Mouse (Mus musculus): ENCODE data around the gene Haus7. TPM values are rescaled to one million over a fixed set of nuclear protein-coding genes. Genes with fewer than 3 reads are reported as not detected.

The Haus7 gene
- polyA plus RNA-seq (2014; fragmentation: Illumina TruSeq; extraction: RNeasy Lipid Tissue Mini Kit (QIAGEN cat#74804); ENCODE audit: low read depth, low replicate concordance): 20.2 TPM

DNA sequence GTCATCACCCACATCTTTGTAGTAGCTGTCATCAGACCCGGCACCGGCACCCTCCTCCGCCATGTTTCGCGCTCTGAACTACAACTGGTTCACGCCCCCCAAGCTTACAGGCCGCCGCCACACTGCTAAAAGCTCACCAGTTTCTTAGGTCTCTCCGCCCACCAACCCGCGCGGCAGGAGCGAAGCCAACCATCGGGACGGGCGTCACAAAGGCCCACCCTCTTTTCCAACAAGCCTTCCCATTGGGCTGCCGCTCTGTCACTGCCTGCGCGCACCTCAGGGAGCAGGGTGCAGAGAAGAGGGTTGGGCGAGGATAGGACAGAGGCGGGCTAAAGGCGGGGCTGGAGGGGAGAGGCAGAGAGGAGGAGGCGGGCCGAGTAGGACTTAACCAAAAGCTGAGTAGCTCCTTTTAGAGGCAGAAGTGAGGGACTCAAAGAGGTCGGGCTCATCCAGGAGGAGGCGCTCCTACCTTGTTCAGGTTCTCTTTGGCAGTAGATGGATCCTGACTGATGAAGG, at the start of gene Haus7:
Gene Haus7 (minus strand): TSS at position 168 of the 516 bp plus-strand sequence.

DNA sequence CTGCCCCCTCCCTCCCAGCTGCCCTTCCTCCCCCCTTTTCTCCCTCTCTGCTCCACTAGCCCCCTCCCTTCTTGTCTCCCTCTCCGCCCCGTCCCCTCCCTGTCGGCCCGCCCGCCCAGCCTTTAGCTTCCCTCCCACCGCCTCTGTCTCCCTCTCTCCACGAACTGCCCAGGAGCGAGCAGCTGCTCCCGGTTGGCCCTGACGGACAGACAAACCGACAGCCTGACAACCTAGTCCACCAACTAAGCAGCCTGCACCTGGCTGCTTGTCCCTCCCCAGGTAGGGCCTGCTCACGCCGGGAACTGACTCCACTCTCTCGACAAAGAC, 24.6 kb upstream of the Haus7 start, which contains the start of gene Bgn:
Gene Bgn (plus strand): TSS at position 119 of the 327 bp plus-strand sequence.

DNA sequence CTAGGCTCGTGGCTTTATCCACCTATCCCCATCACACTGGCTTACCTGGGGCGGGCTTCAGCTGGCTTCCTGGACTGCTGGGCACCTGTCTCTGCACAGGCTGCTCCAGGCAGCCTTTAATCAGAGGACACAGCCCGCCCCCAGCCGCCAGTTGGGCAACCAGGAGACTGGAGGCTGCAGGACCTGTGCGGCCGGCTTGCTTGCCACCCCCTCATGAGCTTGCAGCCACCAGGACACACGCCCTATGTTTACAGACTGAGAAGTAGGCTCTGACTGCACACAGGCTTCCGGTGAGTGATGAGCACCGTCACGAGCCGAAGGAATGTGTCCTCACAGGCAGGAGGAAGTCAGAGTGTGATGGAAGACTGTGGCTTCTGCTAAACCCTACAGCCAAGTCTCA, 23.6 kb downstream of the Haus7 start, which contains the start of gene Trex2:
Gene Trex2 (minus strand): TSS at position 93 of the 400 bp plus-strand sequence.

DNA sequence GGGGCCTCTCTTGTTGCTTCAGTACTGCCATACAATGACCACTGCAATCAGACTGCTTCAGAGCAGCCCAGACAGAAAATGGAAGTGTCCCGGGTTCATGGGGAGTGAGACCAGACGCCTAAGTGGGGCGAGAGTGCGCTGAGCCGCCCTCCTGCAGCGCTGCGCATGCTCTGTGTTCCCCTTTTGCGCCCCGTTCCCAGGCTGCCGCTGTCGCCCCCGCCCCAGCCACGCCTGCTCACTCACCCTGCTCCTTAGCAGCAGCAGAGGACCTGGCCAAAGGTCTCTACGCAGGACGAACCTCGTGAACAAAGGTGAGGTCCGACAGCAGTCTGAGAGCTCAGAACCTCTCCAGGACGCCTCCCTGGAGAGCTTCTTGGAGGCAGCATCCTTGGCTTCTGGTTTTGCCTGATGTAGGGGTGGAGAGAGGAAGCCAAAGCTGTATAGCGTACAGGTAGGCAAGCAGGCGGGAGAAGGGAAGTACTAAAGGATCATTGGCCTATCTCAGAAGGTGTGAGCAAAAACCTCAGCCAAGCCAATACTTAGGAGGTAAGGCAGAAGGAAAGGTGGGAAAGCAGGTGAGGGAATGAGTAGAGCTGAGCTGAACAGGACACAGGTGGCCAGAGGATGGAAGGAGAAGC, 47.8 kb downstream of the Haus7 start, which contains the start of gene Zfp92:
Gene Zfp92 (plus strand): TSS at position 217 of the 638 bp plus-strand sequence.

DNA sequence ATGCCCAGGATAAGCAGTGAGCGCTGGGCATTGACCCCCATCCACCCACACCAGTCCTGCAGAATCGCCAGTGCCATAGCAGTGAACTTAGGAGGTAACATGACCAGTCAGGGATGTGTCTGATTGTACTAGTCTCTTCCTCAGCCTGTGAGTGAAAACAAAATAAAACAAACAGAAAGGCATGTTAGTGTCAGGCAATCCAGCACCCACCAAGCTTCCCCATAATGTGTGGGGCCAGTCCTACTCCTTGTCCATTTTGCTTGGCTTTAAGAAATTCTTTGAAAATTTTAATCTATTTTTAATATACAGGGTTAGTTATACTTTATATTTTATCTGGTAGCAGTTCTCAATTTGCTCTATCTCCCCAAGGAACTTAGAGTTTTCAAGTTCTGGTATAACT, 60.2 kb downstream of the Haus7 start, which contains the start of gene Gm18336:
Gene Gm18336 (minus strand): TSS at position 101 of the 400 bp plus-strand sequence.

Other genes with a start within 250 kb of the Haus7 start
- 10.5 TPM for gene Xlr4b, start 244.7 kb downstream of the Haus7 start, polyA plus RNA-seq (2014; fragmentation: Illumina TruSeq; extraction: RNeasy Lipid Tissue Mini Kit (QIAGEN cat#74804); ENCODE audit: low read depth, low replicate concordance)
- 1.8 TPM for gene F8a, start 230.8 kb downstream of the Haus7 start, polyA plus RNA-seq (2014; fragmentation: Illumina TruSeq; extraction: RNeasy Lipid Tissue Mini Kit (QIAGEN cat#74804); ENCODE audit: low read depth, low replicate concordance)
- 12.6 TPM for gene Xlr4c, start 215.9 kb downstream of the Haus7 start, polyA plus RNA-seq (2014; fragmentation: Illumina TruSeq; extraction: RNeasy Lipid Tissue Mini Kit (QIAGEN cat#74804); ENCODE audit: low read depth, low replicate concordance)
- 7.0 TPM for gene Xlr3c, start 193.7 kb downstream of the Haus7 start, polyA plus RNA-seq (2014; fragmentation: Illumina TruSeq; extraction: RNeasy Lipid Tissue Mini Kit (QIAGEN cat#74804); ENCODE audit: low read depth, low replicate concordance)
- gene Xlr5a, start 166.1 kb downstream of the Haus7 start, polyA plus RNA-seq (2014; fragmentation: Illumina TruSeq; extraction: RNeasy Lipid Tissue Mini Kit (QIAGEN cat#74804); ENCODE audit: low read depth, low replicate concordance): 10.8 TPM
- 11.1 TPM for gene Xlr5c, start 166.1 kb downstream of the Haus7 start, polyA plus RNA-seq (2014; fragmentation: Illumina TruSeq; extraction: RNeasy Lipid Tissue Mini Kit (QIAGEN cat#74804); ENCODE audit: low read depth, low replicate concordance)
- gene Gm45015, start 122.2 kb downstream of the Haus7 start, polyA plus RNA-seq (2014; fragmentation: Illumina TruSeq; extraction: RNeasy Lipid Tissue Mini Kit (QIAGEN cat#74804); ENCODE audit: low read depth, low replicate concordance): not detected
- 12.5 TPM for gene Zfp275, start 116.4 kb downstream of the Haus7 start, polyA plus RNA-seq (2014; fragmentation: Illumina TruSeq; extraction: RNeasy Lipid Tissue Mini Kit (QIAGEN cat#74804); ENCODE audit: low read depth, low replicate concordance)
- gene Gm18336, start 60.3 kb downstream of the Haus7 start, polyA plus RNA-seq (2014; fragmentation: Illumina TruSeq; extraction: RNeasy Lipid Tissue Mini Kit (QIAGEN cat#74804); ENCODE audit: low read depth, low replicate concordance): 0.17 TPM
- 0.18 TPM for gene Zfp92, start 47.9 kb downstream of the Haus7 start, polyA plus RNA-seq (2014; fragmentation: Illumina TruSeq; extraction: RNeasy Lipid Tissue Mini Kit (QIAGEN cat#74804); ENCODE audit: low read depth, low replicate concordance)
- not detected for gene Trex2, start 23.7 kb downstream of the Haus7 start, polyA plus RNA-seq (2014; fragmentation: Illumina TruSeq; extraction: RNeasy Lipid Tissue Mini Kit (QIAGEN cat#74804); ENCODE audit: low read depth, low replicate concordance)
- gene Bgn, start 24.6 kb upstream of the Haus7 start, polyA plus RNA-seq (2014; fragmentation: Illumina TruSeq; extraction: RNeasy Lipid Tissue Mini Kit (QIAGEN cat#74804); ENCODE audit: low read depth, low replicate concordance): 29.6 TPM
- gene Atp2b3, start 44.0 kb upstream of the Haus7 start, polyA plus RNA-seq (2014; fragmentation: Illumina TruSeq; extraction: RNeasy Lipid Tissue Mini Kit (QIAGEN cat#74804); ENCODE audit: low read depth, low replicate concordance): 0.60 TPM
- gene Dusp9, start 180.4 kb upstream of the Haus7 start, polyA plus RNA-seq (2014; fragmentation: Illumina TruSeq; extraction: RNeasy Lipid Tissue Mini Kit (QIAGEN cat#74804); ENCODE audit: low read depth, low replicate concordance): 0.17 TPM
- not detected for gene Pnck, start 201.1 kb upstream of the Haus7 start, polyA plus RNA-seq (2014; fragmentation: Illumina TruSeq; extraction: RNeasy Lipid Tissue Mini Kit (QIAGEN cat#74804); ENCODE audit: low read depth, low replicate concordance)
- gene Slc6a8, start 214.1 kb upstream of the Haus7 start, polyA plus RNA-seq (2014; fragmentation: Illumina TruSeq; extraction: RNeasy Lipid Tissue Mini Kit (QIAGEN cat#74804); ENCODE audit: low read depth, low replicate concordance): 3.2 TPM